Mouse (Mus musculus): ENCODE results near the gene Cdk14. TPM values are rescaled to one million over a fixed set of nuclear protein-coding genes. Genes with fewer than 3 reads are reported as not detected.
A peak's percentile ranks its signal among the peaks of the same experiment; 100 is the strongest.

The Cdk14 gene
- polyA plus RNA-seq, 1 experiment from 2014 or later: 6.9 TPM

GRCm38 (mm10) chr5:4756001-4756681, 664.0 kb downstream of the Cdk14 start:
- H3K9ac ChIP-seq (ENCODE audit: low read depth, low read length): peak overlapping the region; percentile 73
- peak; percentile 41 for DNase-seq (ENCODE audit: low spot score)
- 7% methylated on average over 43 of the region's 43 CpGs for WGBS

GRCm38 (mm10) chr5:4755326-4755725, 664.8 kb downstream of the Cdk14 start:
- DNase-seq (ENCODE audit: low spot score) (no peak), ATAC-seq (replicated peaks; ENCODE audit: low FRiP score) (no peak)
- Histone ChIP-seq H3K9me3 (ENCODE audit: control insufficient read depth, low read length) (no peaks in the 10 kb centered on the region), H3K36me3 (ENCODE audit: control insufficient read depth, insufficient read depth, low read length) (no peaks in the 10 kb centered on the region), H3K27me3 (replicated peaks; ENCODE audit: control insufficient read depth, insufficient read depth, low read length) (peaks cover 42% of the 10 kb centered on the region), H3K9ac (ENCODE audit: low read depth, low read length) (0 out of 2 replicates have a peak overlapping the region, but pooled peaks have one; percentile 25), H3K4me2 (peak overlapping the region; percentile 74), H3K4me1 (replicated peaks; ENCODE audit: control insufficient read depth, insufficient read depth, low read length) (no peaks in the 10 kb centered on the region; the same call in 1 of the 2 replicates), H3K4me3 (ENCODE audit: low read depth, low read length) (peak overlapping the region; percentile 66), H3K27ac (ENCODE audit: low read depth, low read length) (no peak overlapping the region)
- 41% methylated on average over 11 of the region's 11 CpGs for WGBS

More at GRCm38 (mm10) chr5:4756001-4756681, 664.0 kb downstream of the Cdk14 start:
- ATAC-seq (replicated peaks; ENCODE audit: low FRiP score): no peak
- Histone ChIP-seq H3K4me3 (ENCODE audit: low read depth, low read length) (peak overlapping the region; percentile 66), H3K27me3 (replicated peaks; ENCODE audit: control insufficient read depth, insufficient read depth, low read length) (peaks cover 42% of the 10 kb centered on the region), H3K4me1 (replicated peaks; ENCODE audit: control insufficient read depth, insufficient read depth, low read length) (no peaks in the 10 kb centered on the region; the same call in 1 of the 2 replicates), H3K9me3 (ENCODE audit: control insufficient read depth, low read length) (no peaks in the 10 kb centered on the region), H3K36me3 (ENCODE audit: control insufficient read depth, insufficient read depth, low read length) (no peaks in the 10 kb centered on the region), H3K4me2 (peak overlapping the region; percentile 74), H3K27ac (ENCODE audit: low read depth, low read length) (peak overlapping the region; percentile 87; the same call in 1 of the 2 replicates)

DNA sequence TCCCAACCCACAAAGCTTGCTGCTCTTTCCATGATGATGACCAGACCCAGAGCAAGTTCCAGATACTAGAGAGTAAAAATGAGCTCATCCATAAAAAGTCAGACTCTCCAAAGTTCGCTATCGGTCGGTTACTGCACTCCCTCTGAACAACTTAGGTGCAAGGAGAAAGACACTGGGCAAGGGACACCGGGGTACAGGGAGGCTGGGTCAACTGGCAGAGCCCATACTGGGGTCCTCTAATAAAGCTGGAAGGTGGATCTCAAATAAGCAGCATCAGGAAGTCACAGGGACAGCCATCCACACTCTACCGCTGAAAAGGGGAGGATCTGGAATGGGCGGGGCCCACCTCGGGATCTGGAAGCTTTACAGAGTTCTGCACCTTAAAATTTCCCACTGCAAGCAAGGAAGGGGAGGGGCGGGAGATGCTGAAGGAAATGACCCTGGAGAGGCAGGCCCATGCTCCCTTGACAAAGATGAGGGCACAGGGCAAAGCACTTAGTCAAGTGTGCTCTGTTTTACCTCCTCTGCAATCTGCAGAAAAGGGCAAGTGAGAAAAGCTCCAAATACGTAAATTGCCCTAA, 665.3 kb downstream of the Cdk14 start:
- WGBS: 28% methylated on average over 9 of the region's 9 CpGs
- peaks cover 40% of the 10 kb centered on the region for H3K27me3 ChIP-seq (replicated peaks; ENCODE audit: control insufficient read depth, insufficient read depth, low read length)
- H3K27ac ChIP-seq (ENCODE audit: low read depth, low read length): no peak overlapping the region
- H3K4me2 ChIP-seq: peak overlapping the region; percentile 74
- ATAC-seq (replicated peaks; ENCODE audit: low FRiP score) (no peak), DNase-seq (ENCODE audit: low spot score) (no peak)
- H3K4me3 ChIP-seq (ENCODE audit: low read depth, low read length): peak overlapping the region; percentile 66; the same call in 1 of the 2 replicates
- no peak overlapping the region for H3K9ac ChIP-seq (ENCODE audit: low read depth, low read length)
- H3K9me3 ChIP-seq (ENCODE audit: control insufficient read depth, low read length): no peaks in the 10 kb centered on the region
- no peaks in the 10 kb centered on the region; the same call in 1 of the 2 replicates for H3K4me1 ChIP-seq (replicated peaks; ENCODE audit: control insufficient read depth, insufficient read depth, low read length)
- H3K36me3 ChIP-seq (ENCODE audit: control insufficient read depth, insufficient read depth, low read length): no peaks in the 10 kb centered on the region

Small RNA genes lying within 50 kb of the gene (microRNA-seq; reads per million reads assigned to microRNA genes)
- gene Gm25037 (ENCODE audit: borderline number of aligned reads) (not detected), gene Gm44483 (ENCODE audit: borderline number of aligned reads) (not detected)

Other genes starting within 250 kb of the Cdk14 start
- not detected in 2 replicates for gene 1700015F17Rik, start 58.8 kb upstream of the Cdk14 start, polyA plus RNA-seq (2014; fragmentation: Nextera tagmentation; extraction: Ambion mirVana)
- 14.1 and 16.9 TPM in 2 replicates for gene Cldn12, start 94.6 kb upstream of the Cdk14 start, polyA plus RNA-seq (2014; fragmentation: Nextera tagmentation; extraction: Ambion mirVana)
- gene Gtpbp10, start 139.2 kb upstream of the Cdk14 start, polyA plus RNA-seq (2014; fragmentation: Nextera tagmentation; extraction: Ambion mirVana): 24.0 and 25.8 TPM in 2 replicates
- gene Gm8773, start 153.5 kb upstream of the Cdk14 start, polyA plus RNA-seq (2014; fragmentation: Nextera tagmentation; extraction: Ambion mirVana): 0.32 and 0.82 TPM in 2 replicates
- 0.26 and 1.3 TPM in 2 replicates for gene Cfap69, start 243.9 kb upstream of the Cdk14 start, polyA plus RNA-seq (2014; fragmentation: Nextera tagmentation; extraction: Ambion mirVana)